Mouse (Mus musculus): ENCODE measurements around the gene Tnk1.

- TF ChIP-seq ZNF384 (IDR thresholded peaks at IDR 0.05; ENCODE audit: low read depth, low read length) (no peak), MAFK (IDR thresholded peaks at IDR 0.05; ENCODE audit: insufficient read depth, low read depth, low read length) (no peak), CHD2 (IDR thresholded peaks at IDR 0.05; ENCODE audit: low read depth, low read length) (no peak), ZC3H11A (IDR thresholded peaks at IDR 0.05; ENCODE audit: borderline replicate concordance, low read depth, low read length) (no peak), HCFC1 (IDR thresholded peaks at IDR 0.05; ENCODE audit: borderline replicate concordance, insufficient read depth, low read length) (no peak)
Measured at GRCm38 (mm10) chr11:69877878-69878277, 19.3 kb upstream of the Tnk1 start, which contains the start of gene Tmem95.
